Mouse (Mus musculus): ENCODE data around the gene Ski.

GRCm38 (mm10) chr4:155185845-155186244 is 36.5 kb downstream of the Ski start:
- TF ChIP-seq POLR2A (IDR thresholded peaks at IDR 0.05; ENCODE audit: insufficient read depth, low read depth, low read length) = no peak
- TF ChIP-seq CTCF (IDR thresholded peaks at IDR 0.05) = no peak
- TF ChIP-seq EP300 (IDR thresholded peaks at IDR 0.05; ENCODE audit: insufficient read depth, low read depth, low read length) = no peak

All from heart, adult 2 months (tissue).